Mouse (Mus musculus) gastrocnemius, postnatal 14 days (tissue): ENCODE measurements at regions not wholly inside any gene's neighbourhood (a gene's known extent, or its start where the extent isn't known, plus 50 kb on each side); places are given as distances from the start of the nearest gene placed in this dataset.

ENCODE experiments used
- DNase-seq: peaks from one replicate; pipeline ENCODE4 v3.0.0; 2021; ENCODE audit warnings: mixed read lengths
- intact Hi-C: fragments of 180-260 bp; cut with DNase I; formaldehyde crosslinking; loops from one replicate; pipeline ENCODE4 v1.15.1; 2025; ENCODE audit warnings: low total_unique reads

GRCm38 (mm10) chr14:102505696-102506321 lies 476.6 kb downstream of the Kctd12 start:
- no peak for DNase-seq
- intact Hi-C loops: loop anchor here (5.0 kb wide), 1 partner anchor 559 kb away; no protein-coding TSS in a partner anchor

GRCm38 (mm10) chr14:102497179-102497578 lies 485.3 kb downstream of the Kctd12 start:
- intact Hi-C loops: no loop called here
- DNase-seq: no peak

GRCm38 (mm10) chr14:102492376-102492775 lies 490.1 kb downstream of the Kctd12 start:
- intact Hi-C loops: no loop called here
- no peak for DNase-seq

GRCm38 (mm10) chr14:102491205-102491604 lies 491.2 kb downstream of the Kctd12 start:
- intact Hi-C loops: no loop called here
- DNase-seq: no peak

GRCm38 (mm10) chr14:102477162-102477561 lies 505.3 kb downstream of the Kctd12 start:
- intact Hi-C loops: no loop called here

GRCm38 (mm10) chr14:102469326-102469725 lies 513.1 kb downstream of the Kctd12 start:
- DNase-seq: no peak
- intact Hi-C loops: no loop called here

More at GRCm38 (mm10) chr14:102477162-102477561, 505.3 kb downstream of the Kctd12 start:
- no peak for DNase-seq

- intact Hi-C loops: no loop called here
- no peak for DNase-seq
These were observed 521.4 kb downstream of the Kctd12 start for GRCm38 (mm10) chr14:102461001-102461400.

- no peak for DNase-seq
These were observed 542.7 kb downstream of the Kctd12 start for GRCm38 (mm10) chr14:102439738-102440137.

GRCm38 (mm10) chr14:102403397-102404115 lies 578.9 kb downstream of the Kctd12 start:
- DNase-seq: no peak
- intact Hi-C loops: no loop called here

More at GRCm38 (mm10) chr14:102439738-102440137, 542.7 kb downstream of the Kctd12 start:
- intact Hi-C loops: no loop called here

GRCm38 (mm10) chr14:102402061-102402689 lies 580.3 kb downstream of the Kctd12 start:
- intact Hi-C loops: no loop called here
- DNase-seq: no peak

- no peak for DNase-seq
- intact Hi-C loops: no loop called here
These were observed 586.3 kb downstream of the Kctd12 start for GRCm38 (mm10) chr14:102396036-102396734.

- intact Hi-C loops: no loop called here
- no peak for DNase-seq
These were observed 590.1 kb downstream of the Kctd12 start for GRCm38 (mm10) chr14:102392351-102392750.

GRCm38 (mm10) chr14:102372994-102373567 lies 609.4 kb downstream of the Kctd12 start:
- no peak for DNase-seq
- intact Hi-C loops: no loop called here

GRCm38 (mm10) chr14:102361589-102361988 lies 620.8 kb downstream of the Kctd12 start:
- DNase-seq: no peak
- intact Hi-C loops: no loop called here

- intact Hi-C loops: no loop called here
These were observed 599.7 kb downstream of the Lmo7 start for GRCm38 (mm10) chr14:102329409-102329808.

GRCm38 (mm10) chr14:102306332-102306731 lies 576.6 kb downstream of the Lmo7 start:
- intact Hi-C loops: no loop called here
- DNase-seq: no peak

More at GRCm38 (mm10) chr14:102329409-102329808, 599.7 kb downstream of the Lmo7 start:
- DNase-seq: no peak

- no peak for DNase-seq
- intact Hi-C loops: no loop called here
These were observed 573.1 kb downstream of the Lmo7 start for GRCm38 (mm10) chr14:102302826-102303225.

- intact Hi-C loops: no loop called here
- DNase-seq: no peak
These were observed 570.5 kb downstream of the Lmo7 start for GRCm38 (mm10) chr14:102300251-102300650.

- DNase-seq: no peak
- intact Hi-C loops: no loop called here
These were observed 561.6 kb downstream of the Lmo7 start for GRCm38 (mm10) chr14:102291361-102291760.

- intact Hi-C loops: no loop called here
These were observed 520.3 kb downstream of the Lmo7 start for GRCm38 (mm10) chr14:102250076-102250475.

More at GRCm38 (mm10) chr14:102250076-102250475, 520.3 kb downstream of the Lmo7 start:
- DNase-seq: no peak
